Mouse (Mus musculus) midbrain, embryonic 16.5 days (tissue): ENCODE results near the gene Git1. TPM values are rescaled to one million over a fixed set of nuclear protein-coding genes. Genes with fewer than 3 reads are reported as not detected.

ENCODE experiments used
- ATAC-seq: fragments of 200-750 bp; cut with Nextera tagmentation; 2 replicates; pipeline ENCODE4 v1.8.0; 2017; ENCODE audit warnings: moderate TSS enrichment
- H3K27ac ChIP-seq: fragments of 300-500 bp; sonication (generic); 2 replicates; pipeline ENCODE4 v1.5.1; 2014; ENCODE audit warnings: mild to moderate bottlenecking, low read length, mixed read lengths
- H3K27me3 ChIP-seq: fragments of 300-500 bp; sonication (generic); 2 replicates; pipeline ENCODE4 v1.6.1; 2014; ENCODE audit warnings: low read depth, low read length, mixed read lengths; ENCODE audit not compliant: control insufficient read depth, insufficient read depth
- H3K36me3 ChIP-seq: fragments of 300-500 bp; sonication (generic); 2 replicates; pipeline ENCODE4 v1.6.1; 2014; ENCODE audit warnings: mild to moderate bottlenecking, low read length, moderate library complexity, mixed read lengths; ENCODE audit not compliant: control insufficient read depth, insufficient read depth
- H3K4me1 ChIP-seq: fragments of 300-500 bp; sonication (generic); 2 replicates; pipeline ENCODE4 v1.6.1; 2014; ENCODE audit warnings: mild to moderate bottlenecking, low read length, mixed read lengths; ENCODE audit not compliant: control insufficient read depth, insufficient read depth
- H3K4me2 ChIP-seq: fragments of 300-500 bp; sonication (generic); 2 replicates; pipeline ENCODE4 v1.6.1; 2014; ENCODE audit warnings: mild to moderate bottlenecking, low read length, mixed read lengths
- H3K4me3 ChIP-seq: fragments of 300-500 bp; sonication (generic); 2 replicates; pipeline ENCODE4 v1.5.1; 2014; ENCODE audit warnings: low read depth, mild to moderate bottlenecking, low read length, moderate library complexity, mixed read lengths
- H3K9ac ChIP-seq: fragments of 300-500 bp; sonication (generic); 2 replicates; pipeline ENCODE4 v1.6.1; 2014; ENCODE audit warnings: low read depth, low read length, mixed read lengths
- H3K9me3 ChIP-seq: fragments of 300-500 bp; sonication (generic); replicated peaks from 2 replicates; pipeline ENCODE4 v1.6.1; 2014; ENCODE audit warnings: mild to moderate bottlenecking, low read length, mixed read lengths; ENCODE audit not compliant: control insufficient read depth, poor library complexity, severe bottlenecking
- WGBS: fragments of 180-500 bp; shearing (Covaris S2); extraction: QIAGEN DNeasy Blood & Tissue Kit; methylation state at CpG from one replicate; pipeline ENCODE4 v1.1.7; 2014; 5-methylcytosine and 5-hydroxymethylcytosine counted together
- polyA plus RNA-seq: library from polyadenylated mRNA; unstranded; fragments of >200 nt; fragmentation: Nextera tagmentation; extraction: Ambion mirVana; gene quantifications from 2 replicates; pipeline ENCODE4 v1.2.1, GENCODE M21; 2015

Gene Git1
- polyA plus RNA-seq: 15.9 and 17.3 TPM in 2 replicates

- no peaks in the 10 kb centered on the region for H3K27me3 ChIP-seq
- peak within 1 kb of the TSS; percentile 94 for H3K4me2 ChIP-seq
- H3K9me3 ChIP-seq: no peaks in the 10 kb centered on the region
- ATAC-seq: no peak
- peak within 1 kb of the TSS; percentile 96 for H3K9ac ChIP-seq
- 1% methylated on average over 49 of the region's 74 CpGs for WGBS
- H3K27ac ChIP-seq: peak within 1 kb of the TSS; percentile 92
- peak within 1 kb of the TSS; percentile 68 for H3K4me3 ChIP-seq
- peaks cover 46% of the 10 kb centered on the region for H3K4me1 ChIP-seq
- no peaks in the 10 kb centered on the region for H3K36me3 ChIP-seq
Observed at GRCm38 (mm10) chr11:77493512-77494343, at the start of gene Git1. TSS of gene Git1 (plus strand) at chr11:77493562.

GRCm38 (mm10) chr11:77444939-77445338 is 48.4 kb upstream of the Git1 start:
- Histone ChIP-seq H3K36me3 (peaks cover 12% of the 10 kb centered on the region), H3K27ac (no peak overlapping the region), H3K27me3 (no peaks in the 10 kb centered on the region), H3K4me2 (no peak overlapping the region), H3K4me1 (no peaks in the 10 kb centered on the region), H3K4me3 (no peak overlapping the region), H3K9me3 (no peaks in the 10 kb centered on the region), H3K9ac (no peak overlapping the region)
- no peak for ATAC-seq
- 83% methylated on average over 2 of the region's 2 CpGs for WGBS

GRCm38 (mm10) chr11:77446628-77447041 is 46.7 kb upstream of the Git1 start:
- H3K9ac ChIP-seq: no peak overlapping the region
- 71% methylated on average over 6 of the region's 6 CpGs for WGBS
- H3K4me2 ChIP-seq: no peak overlapping the region
- ATAC-seq: no peak
- H3K4me3 ChIP-seq: no peak overlapping the region
- H3K36me3 ChIP-seq: peaks cover 14% of the 10 kb centered on the region
- no peaks in the 10 kb centered on the region for H3K27me3 ChIP-seq
- no peaks in the 10 kb centered on the region for H3K9me3 ChIP-seq
- H3K27ac ChIP-seq: no peak overlapping the region
- no peaks in the 10 kb centered on the region for H3K4me1 ChIP-seq

- H3K9ac ChIP-seq: no peak overlapping the region
- H3K4me1 ChIP-seq: no peaks in the 10 kb centered on the region
- no peak overlapping the region for H3K27ac ChIP-seq
- H3K36me3 ChIP-seq: peaks cover 15% of the 10 kb centered on the region
- 96% methylated on average over 7 of the region's 7 CpGs for WGBS
- H3K4me2 ChIP-seq: no peak overlapping the region
- no peak overlapping the region for H3K4me3 ChIP-seq
- no peaks in the 10 kb centered on the region for H3K9me3 ChIP-seq
- ATAC-seq: no peak
- no peaks in the 10 kb centered on the region for H3K27me3 ChIP-seq
Observed at GRCm38 (mm10) chr11:77449224-77449623, 44.1 kb upstream of the Git1 start.

- H3K4me2 ChIP-seq: no peak overlapping the region
- 100% methylated on average over 2 of the region's 2 CpGs for WGBS
- ATAC-seq: no peak
- H3K4me3 ChIP-seq: no peak overlapping the region
- no peaks in the 10 kb centered on the region for H3K9me3 ChIP-seq
- no peaks in the 10 kb centered on the region for H3K27me3 ChIP-seq
- no peaks in the 10 kb centered on the region for H3K4me1 ChIP-seq
- peaks cover 20% of the 10 kb centered on the region for H3K36me3 ChIP-seq
- H3K9ac ChIP-seq: no peak overlapping the region
- no peak overlapping the region for H3K27ac ChIP-seq
Observed at GRCm38 (mm10) chr11:77451670-77452069, 41.7 kb upstream of the Git1 start.

- H3K4me2 ChIP-seq: no peak overlapping the region
- H3K27ac ChIP-seq: no peak overlapping the region
- H3K4me1 ChIP-seq: no peaks in the 10 kb centered on the region
- H3K9me3 ChIP-seq: no peaks in the 10 kb centered on the region
- no peak for ATAC-seq
- no peak overlapping the region for H3K9ac ChIP-seq
- peaks cover 20% of the 10 kb centered on the region for H3K36me3 ChIP-seq
- 97% methylated on average over 2 of the region's 2 CpGs for WGBS
- H3K4me3 ChIP-seq: no peak overlapping the region
- H3K27me3 ChIP-seq: no peaks in the 10 kb centered on the region
Observed at GRCm38 (mm10) chr11:77453388-77453787, 40.0 kb upstream of the Git1 start.

GRCm38 (mm10) chr11:77455770-77456510 is 37.4 kb upstream of the Git1 start:
- Histone ChIP-seq H3K36me3 (peaks cover 12% of the 10 kb centered on the region), H3K9ac (no peak overlapping the region), H3K4me3 (no peak overlapping the region), H3K4me2 (no peak overlapping the region), H3K4me1 (no peaks in the 10 kb centered on the region), H3K27ac (no peak overlapping the region), H3K9me3 (no peaks in the 10 kb centered on the region), H3K27me3 (peaks cover 5% of the 10 kb centered on the region)
- no peak for ATAC-seq
- 84% methylated on average over 9 of the region's 9 CpGs for WGBS

- no peak overlapping the region for H3K27ac ChIP-seq
- 79% methylated on average over 6 of the region's 6 CpGs for WGBS
- no peak overlapping the region for H3K4me2 ChIP-seq
- peaks cover 11% of the 10 kb centered on the region for H3K27me3 ChIP-seq
- no peak for ATAC-seq
- H3K9me3 ChIP-seq: no peaks in the 10 kb centered on the region
- H3K4me1 ChIP-seq: peaks cover 1% of the 10 kb centered on the region
- H3K9ac ChIP-seq: no peak overlapping the region
- H3K36me3 ChIP-seq: peaks cover 12% of the 10 kb centered on the region
- H3K4me3 ChIP-seq: no peak overlapping the region
Observed at GRCm38 (mm10) chr11:77456866-77457265, 36.5 kb upstream of the Git1 start.

- no peaks in the 10 kb centered on the region for H3K9me3 ChIP-seq
- peaks cover 8% of the 10 kb centered on the region for H3K4me1 ChIP-seq
- peaks cover 35% of the 10 kb centered on the region for H3K27me3 ChIP-seq
- ATAC-seq: no peak
- peak overlapping the region; percentile 51 for H3K4me3 ChIP-seq
- 5% methylated on average over 6 of the region's 6 CpGs for WGBS
- H3K9ac ChIP-seq: peak overlapping the region; percentile 56
- no peak overlapping the region for H3K27ac ChIP-seq
- H3K4me2 ChIP-seq: peak overlapping the region; percentile 70
- H3K36me3 ChIP-seq: no peaks in the 10 kb centered on the region
Observed at GRCm38 (mm10) chr11:77461856-77462255, 31.5 kb upstream of the Git1 start.
